Mouse (Mus musculus): ENCODE measurements around the gene Tmbim4.

DNA sequence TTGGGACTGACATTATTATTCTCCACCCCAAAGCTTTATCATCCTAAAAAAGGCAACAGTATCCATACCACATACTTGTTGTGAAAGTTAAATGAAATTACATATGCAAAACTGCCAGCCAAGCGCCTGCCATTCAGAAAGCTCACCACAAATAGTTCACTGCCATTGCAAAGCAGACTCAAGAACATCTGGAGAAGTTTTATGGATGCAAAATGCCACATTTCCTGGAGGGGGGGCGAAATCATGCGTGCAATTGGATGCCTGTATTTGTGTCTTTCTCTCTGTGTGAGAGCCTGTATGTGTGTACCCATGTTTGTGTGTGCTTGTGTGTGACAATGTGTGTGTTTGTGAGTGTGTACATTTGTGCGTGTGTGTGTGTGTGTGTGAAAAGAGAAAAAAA is 50.4 kb downstream of the Tmbim4 start:
- TF ChIP-seq CTCF (IDR thresholded peaks at IDR 0.05; ENCODE audit: low read depth) (no peak), EP300 (optimal IDR thresholded peaks at IDR 0.05) (no peak)
